Mouse (Mus musculus) CH12.LX (cell line): ENCODE data around the gene Ovol3. TPM values are rescaled to one million over a fixed set of nuclear protein-coding genes. Genes with fewer than 3 reads are reported as not detected.

Experiments used
- DNase-seq: peaks from one replicate; pipeline ENCODE4 v3.0.0-alpha.2; 2013; ENCODE audit errors: extremely low read depth
- H3K27ac ChIP-seq: 2 replicates; pipeline ENCODE4 v1.5.1; 2012; ENCODE audit warnings: low read depth, mild to moderate bottlenecking, control low read depth, moderate library complexity; ENCODE audit not compliant: insufficient read depth
- H3K27me3 ChIP-seq: replicated peaks from 2 replicates; pipeline ENCODE3; 2012; ENCODE audit warnings: inconsistent platforms
- H3K36me3 ChIP-seq, 2 experiments: replicated peaks in 1 of 2; 2 replicates each; pipeline versions ENCODE3 to v1.6.1; 2012; ENCODE audit warnings: inconsistent platforms in 1 of 2, low read length in 1 of 2, mild to moderate bottlenecking in 1 of 2, mixed read lengths in 1 of 2, moderate library complexity in 1 of 2; ENCODE audit not compliant: control insufficient read depth in 1 of 2, insufficient read depth in 1 of 2
- H3K4me1 ChIP-seq, 2 experiments: 2 replicates each; pipeline ENCODE4 v1.6.1; 2012; ENCODE audit warnings: inconsistent platforms in 1 of 2, moderate library complexity in 1 of 2; ENCODE audit not compliant: insufficient read depth in 2 of 2, control insufficient read depth in 1 of 2
- H3K4me2 ChIP-seq: 2 replicates; pipeline ENCODE4 v1.6.1; 2012; ENCODE audit warnings: low read depth, mild to moderate bottlenecking, control low read depth; ENCODE audit not compliant: poor library complexity, insufficient read depth, severe bottlenecking
- H3K4me3 ChIP-seq, 3 experiments: fragments of 150-350 bp in 1 of 3; sonication (generic) in 1 of 3; replicated peaks in 1 of 3; 2 replicates each; pipeline versions ENCODE3 to v1.5.1; 2011 to 2012; ENCODE audit warnings: low read depth in 2 of 3, low read length in 2 of 3, mild to moderate bottlenecking in 2 of 3, moderate library complexity in 2 of 3, control low read depth in 1 of 3, improper control_type of control experiment in 1 of 3, inconsistent platforms in 1 of 3, mixed read lengths in 1 of 3; ENCODE audit not compliant: poor library complexity in 1 of 3
- H3K79me2 ChIP-seq: replicated peaks from 2 replicates; pipeline ENCODE4 v1.6.1; 2012; ENCODE audit warnings: mild to moderate bottlenecking, moderate library complexity; ENCODE audit not compliant: control insufficient read depth, poor library complexity, insufficient read depth, severe bottlenecking; ENCODE audit errors: extremely low read depth
- H3K9ac ChIP-seq: 2 replicates; pipeline ENCODE4 v1.6.1; 2012; ENCODE audit warnings: low read depth, mild to moderate bottlenecking, control low read depth, moderate library complexity; ENCODE audit not compliant: insufficient read depth
- H3K9me3 ChIP-seq: replicated peaks from 2 replicates; pipeline ENCODE3; 2012; ENCODE audit warnings: low read length, inconsistent platforms, mixed read lengths
- BHLHE40 ChIP-seq: IDR thresholded peaks from 2 replicates; pipeline ENCODE4 v1.6.1; 2011; ENCODE audit warnings: mild to moderate bottlenecking, low read depth, low read length, improper control_type of control experiment
- CHD1 ChIP-seq: IDR thresholded peaks from 2 replicates; pipeline ENCODE4 v1.6.1; 2012; ENCODE audit warnings: low read depth, low read length, improper control_type of control experiment, inconsistent platforms
- E2F4 ChIP-seq: IDR thresholded peaks from 2 replicates; pipeline ENCODE4 v1.6.1; 2011; ENCODE audit warnings: low read depth, low read length, improper control_type of control experiment; ENCODE audit not compliant: insufficient replicate concordance
- GABPA ChIP-seq: IDR thresholded peaks from 2 replicates; pipeline ENCODE4 v1.6.1; 2012; ENCODE audit warnings: low read depth, low read length, improper control_type of control experiment, inconsistent platforms; ENCODE audit not compliant: insufficient replicate concordance
- IRF4 ChIP-seq: IDR thresholded peaks from 2 replicates; pipeline ENCODE4 v1.6.1; 2014; ENCODE audit warnings: low read depth, mild to moderate bottlenecking, inconsistent platforms, low read length, improper control_type of control experiment
- JUN ChIP-seq: IDR thresholded peaks from 2 replicates; pipeline ENCODE4 v1.6.1; 2011; ENCODE audit warnings: low read depth, mild to moderate bottlenecking, low read length, improper control_type of control experiment, moderate library complexity; ENCODE audit not compliant: insufficient read depth
- KAT2A ChIP-seq: IDR thresholded peaks from 2 replicates; pipeline ENCODE4 v1.6.1; 2012; ENCODE audit warnings: low read length, improper control_type of control experiment, inconsistent platforms; ENCODE audit not compliant: insufficient replicate concordance
- MAFK ChIP-seq: IDR thresholded peaks from 2 replicates; pipeline ENCODE4 v1.6.1; 2011; ENCODE audit warnings: low read length, improper control_type of control experiment; ENCODE audit not compliant: insufficient replicate concordance
- MAZ ChIP-seq: IDR thresholded peaks from 2 replicates; pipeline ENCODE4 v1.6.1; 2012; ENCODE audit warnings: low read depth, mild to moderate bottlenecking, inconsistent platforms, low read length, improper control_type of control experiment, moderate library complexity
- MEF2A ChIP-seq: IDR thresholded peaks from 2 replicates; pipeline ENCODE4 v1.6.1; 2014; ENCODE audit warnings: low read depth, mild to moderate bottlenecking, inconsistent platforms, low read length, improper control_type of control experiment, borderline replicate concordance
- MXI1 ChIP-seq: IDR thresholded peaks from 2 replicates; pipeline ENCODE4 v1.6.1; 2011; ENCODE audit warnings: mild to moderate bottlenecking, low read depth, low read length, improper control_type of control experiment
- MYC ChIP-seq: IDR thresholded peaks from 2 replicates; pipeline ENCODE4 v1.6.1; 2011; ENCODE audit warnings: low read depth, mild to moderate bottlenecking, improper control_type of control experiment, low read length
- NELFE ChIP-seq: IDR thresholded peaks from 2 replicates; pipeline ENCODE4 v1.6.1; 2011; ENCODE audit warnings: low read depth, low read length, improper control_type of control experiment
- NRF1 ChIP-seq: IDR thresholded peaks from 2 replicates; pipeline ENCODE4 v1.6.1; 2014; ENCODE audit warnings: low read depth, mild to moderate bottlenecking, inconsistent platforms, low read length, improper control_type of control experiment, moderate library complexity
- POLR2AphosphoS2 ChIP-seq: IDR thresholded peaks from 2 replicates; pipeline ENCODE4 v1.6.1; 2011; ENCODE audit warnings: low read depth, low read length, improper control_type of control experiment
- RAD21 ChIP-seq: IDR thresholded peaks from 2 replicates; pipeline ENCODE4 v1.6.1; 2011; ENCODE audit warnings: low read depth, mild to moderate bottlenecking, low read length, improper control_type of control experiment, moderate library complexity
- RCOR1 ChIP-seq: conservative IDR thresholded peaks from 2 replicates; pipeline ENCODE4 v1.6.1; 2012; ENCODE audit warnings: low read depth, mild to moderate bottlenecking, inconsistent platforms, low read length, improper control_type of control experiment
- SIN3A ChIP-seq: IDR thresholded peaks from 2 replicates; pipeline ENCODE4 v1.6.1; 2012; ENCODE audit warnings: low read length, improper control_type of control experiment, inconsistent platforms
- TCF12 ChIP-seq: IDR thresholded peaks from 2 replicates; pipeline ENCODE4 v1.6.1; 2014; ENCODE audit warnings: low read depth, mild to moderate bottlenecking, inconsistent platforms, low read length, improper control_type of control experiment
- UBTF ChIP-seq: IDR thresholded peaks from 2 replicates; pipeline ENCODE4 v1.6.1; 2012; ENCODE audit warnings: low read depth, mild to moderate bottlenecking, inconsistent platforms, low read length, improper control_type of control experiment, moderate library complexity
- ZMIZ1 ChIP-seq: IDR thresholded peaks from 2 replicates; pipeline ENCODE4 v1.6.1; 2012; ENCODE audit warnings: low read depth, mild to moderate bottlenecking, inconsistent platforms, low read length, improper control_type of control experiment
- dilution Hi-C: fragments of 300-500 bp; cut with MboI; formaldehyde crosslinking; loops from 2 replicates; pipeline ENCODE4 v1.14.3; 2020; ENCODE audit warnings: low sequenced_read_pairs; ENCODE audit not compliant: extremely low pct_unique_long_range_greater_than_20kb, extremely low pct_ligation_motif_present
- in situ Hi-C: fragments of 300-500 bp; cut with MboI; formaldehyde crosslinking; loops from 3 replicates; pipeline ENCODE4 v1.14.3; 2019; ENCODE audit warnings: low sequenced_read_pairs, low pct_ligation_motif_present, low pct_unique_long_range_greater_than_20kb, mixed read lengths
- polyA plus RNA-seq: library from polyadenylated mRNA; unstranded; fragments of >175 nt; gene quantifications from 2 replicates; pipeline ENCODE4 v1.2.1, GENCODE M21; 2012; ENCODE audit warnings: low read depth; ENCODE audit not compliant: insufficient read length
- total RNA-seq, 2 experiments: library from RNA; depleted of rRNA; stranded (reverse); fragments of 300-350 nt in 1 of 2; fragments of >200 nt in 1 of 2; gene quantifications; 2 replicates each; pipeline ENCODE4 v1.2.3; 2012 to 2014

Gene Ovol3
- total and polyA plus RNA-seq, 3 experiments, result 0.42 to 4.3 (median 2.8) TPM

DNA sequence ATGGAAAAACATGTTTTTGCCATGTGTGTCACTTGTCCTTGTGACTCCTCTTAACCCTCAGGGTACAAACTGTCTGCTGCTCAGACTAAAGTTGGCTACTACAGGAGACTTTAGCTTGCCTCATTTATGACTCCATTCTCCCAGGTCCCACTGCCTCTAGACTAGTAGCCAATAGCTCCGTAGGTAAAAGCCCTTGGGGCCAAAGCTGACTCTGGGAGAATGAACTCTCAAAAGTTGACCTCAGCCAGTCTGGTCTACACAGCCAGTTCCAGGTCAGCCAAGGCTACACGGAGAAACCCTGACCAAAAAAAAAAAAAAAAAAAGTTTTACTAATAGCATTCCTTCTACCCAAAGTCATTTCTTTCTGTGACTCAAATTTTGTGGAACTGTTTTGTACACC, 43.4 kb upstream of the Ovol3 start:
- H3K4me2 ChIP-seq, result peak overlapping the region; percentile 83
- no peak for DNase-seq
- peaks cover 0 to 24% of the 10 kb centered on the region in 2 experiments for H3K36me3 ChIP-seq
- peaks cover 5% of the 10 kb centered on the region; the same call in 1 of the 2 replicates for H3K79me2 ChIP-seq
- peaks cover 5 to 38% of the 10 kb centered on the region in 2 experiments for H3K4me1 ChIP-seq
- TF ChIP-seq BHLHE40, result no peak
- TF ChIP-seq NRF1, result no peak
- TF ChIP-seq MAFK, result no peak
- no peak for TF ChIP-seq MYC
- TF ChIP-seq TCF12, result no peak
- no peak for TF ChIP-seq IRF4
- TF ChIP-seq RAD21, result no peak
- TF ChIP-seq NELFE, result no peak
- TF ChIP-seq KAT2A, result no peak
- TF ChIP-seq RCOR1, result no peak
- no peak for TF ChIP-seq GABPA
- no peak for TF ChIP-seq POLR2AphosphoS2
- no peak for TF ChIP-seq CHD1
- TF ChIP-seq SIN3A, result no peak
- no peak for TF ChIP-seq UBTF
- TF ChIP-seq MEF2A, result no peak
- TF ChIP-seq MXI1, result no peak
- H3K27me3 ChIP-seq, result no peaks in the 10 kb centered on the region
- dilution Hi-C loops, result no loop called here
- no peaks in the 10 kb centered on the region for H3K9me3 ChIP-seq
- peak overlapping the region in 2 of 3 experiments; percentile 61 to 76 for H3K4me3 ChIP-seq
- H3K27ac ChIP-seq, result no peak overlapping the region
- H3K9ac ChIP-seq, result peak overlapping the region; percentile 67; the same call in 1 of the 2 replicates
- in situ Hi-C loops, result no loop called here

GRCm38 (mm10) chr7:30274383-30274782, 38.9 kb upstream of the Ovol3 start:
- dilution Hi-C loops, result no loop called here
- Histone ChIP-seq H3K9ac (no peak overlapping the region), H3K4me1 (peaks cover 0 to 29% of the 10 kb centered on the region in 2 experiments; a peak in 2 of 4 replicates), H3K4me2 (no peak overlapping the region), H3K9me3 (no peaks in the 10 kb centered on the region), H3K27me3 (no peaks in the 10 kb centered on the region), H3K4me3 (no peak overlapping the region), H3K79me2 (peaks cover 5% of the 10 kb centered on the region; the same call in 1 of the 2 replicates), H3K36me3 (peaks cover 29 to 67% of the 10 kb centered on the region in 2 experiments), H3K27ac (no peak overlapping the region)
- in situ Hi-C loops, result no loop called here
- DNase-seq, result no peak
- TF ChIP-seq E2F4 (no peak), POLR2AphosphoS2 (no peak), BHLHE40 (no peak), TCF12 (no peak), MAFK (no peak), MAZ (no peak), JUN (no peak), ZMIZ1 (no peak), GABPA (no peak)
